Mouse (Mus musculus): ENCODE data around the gene Rorb.

DNA sequence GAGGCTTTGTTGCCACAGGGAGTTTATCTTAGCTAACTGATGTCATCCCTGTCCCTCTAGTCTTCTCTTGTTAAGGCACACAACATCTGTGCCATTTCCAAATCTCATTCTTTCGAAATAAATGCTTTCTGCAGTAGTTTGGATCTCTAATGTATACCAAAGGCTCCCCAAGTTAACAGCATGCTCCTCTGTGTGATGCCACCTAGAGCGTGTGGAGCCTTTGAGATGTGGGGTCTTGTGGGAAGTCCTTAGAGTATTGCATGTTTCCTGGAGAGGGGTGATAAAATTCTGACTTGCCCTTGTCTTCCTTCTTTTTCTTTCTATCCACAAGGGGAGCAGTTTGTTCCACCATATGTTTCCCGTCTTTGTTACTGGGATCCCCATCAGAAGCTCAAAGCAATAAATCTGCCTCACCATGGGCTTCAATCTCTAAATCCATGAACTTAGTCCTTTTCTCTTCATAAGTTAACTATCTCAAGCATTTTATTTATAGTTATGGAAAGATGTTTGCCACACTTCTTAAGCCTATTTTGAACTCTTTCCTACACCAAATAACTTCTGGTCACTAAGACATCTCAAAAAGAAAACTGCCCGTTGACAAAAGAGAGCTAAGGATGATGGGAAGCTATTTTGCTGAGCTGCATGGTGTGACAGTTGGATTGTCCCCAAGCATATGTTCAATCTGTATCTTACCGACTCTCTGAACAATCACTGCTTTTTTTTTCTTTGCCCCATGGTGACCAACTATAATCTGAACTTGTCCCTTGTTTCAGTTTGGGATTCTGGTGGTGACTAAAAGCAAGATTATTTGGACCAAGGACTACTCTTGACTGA is 76.3 kb downstream of the Rorb start:
- TF ChIP-seq CTCF (IDR thresholded peaks at IDR 0.05; ENCODE audit: low read depth) (no peak), EP300 (IDR thresholded peaks at IDR 0.05; ENCODE audit: low read depth) (no peak)
